Mouse (Mus musculus) regulatory T cell (primary cell): ENCODE measurements around the gene Acer1.

Experiments used
- in situ Hi-C: fragments of 300-600 bp; cut with MboI, MseI; formaldehyde crosslinking; loops from one replicate; pipeline ENCODE4 v1.15.1; 2025; ENCODE audit warnings: high pct_unique_total_duplicates

Gene Acer1

GRCm38 (mm10) chr17:56989467-56990114 is 7.7 kb upstream of the Acer1 start:
- in situ Hi-C loops, result no loop called here

GRCm38 (mm10) chr17:56988921-56989430 is 7.0 kb upstream of the Acer1 start:
- in situ Hi-C loops, result no loop called here

DNA sequence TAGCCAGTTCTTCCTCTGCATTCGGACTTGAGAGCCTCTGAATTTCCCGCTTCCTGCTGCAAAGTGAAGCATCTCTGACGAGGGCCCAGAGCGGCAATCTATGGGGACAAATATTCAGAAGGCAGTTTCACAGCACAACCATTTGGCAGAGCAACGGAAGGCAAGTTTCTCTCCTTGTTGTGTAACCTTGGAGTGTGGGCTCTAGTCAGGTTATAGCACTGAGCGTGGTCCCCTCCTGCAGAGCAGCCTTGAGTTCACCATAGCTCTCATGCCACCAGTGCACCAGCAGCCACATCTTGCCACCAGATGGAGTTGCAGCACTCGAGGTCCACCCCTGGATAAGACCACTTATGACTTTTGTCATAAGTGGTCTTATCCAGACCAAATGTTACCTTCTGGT is 6.5 kb upstream of the Acer1 start:
- in situ Hi-C loops, result no loop called here

- in situ Hi-C loops, result no loop called here
Observed at GRCm38 (mm10) chr17:56986105-56986805, 4.3 kb upstream of the Acer1 start.

DNA sequence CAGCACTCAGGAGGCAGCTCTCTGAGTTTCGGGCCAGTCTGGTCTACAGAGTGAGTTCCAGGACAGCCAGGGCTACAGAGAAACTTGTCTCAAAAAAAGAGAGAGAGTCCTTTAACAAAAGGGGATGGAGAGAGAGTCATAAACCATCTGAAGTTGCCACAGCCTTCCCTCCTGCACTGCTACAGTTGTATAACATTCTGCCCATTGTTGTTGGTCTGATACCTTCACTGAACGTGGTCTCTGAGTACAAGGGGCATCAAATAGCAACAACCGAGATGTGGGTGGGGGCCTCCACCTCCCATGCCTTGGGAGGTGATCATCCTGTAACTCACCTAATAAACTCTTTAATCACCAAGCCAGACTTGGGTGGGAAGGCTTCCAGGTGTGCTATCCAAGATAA is 3.7 kb upstream of the Acer1 start:
- in situ Hi-C loops, result no loop called here

GRCm38 (mm10) chr17:56984886-56985285 is 3.0 kb upstream of the Acer1 start:
- in situ Hi-C loops, result no loop called here

GRCm38 (mm10) chr17:56981049-56981448 is 877 bp downstream of the Acer1 start:
- in situ Hi-C loops, result no loop called here

DNA sequence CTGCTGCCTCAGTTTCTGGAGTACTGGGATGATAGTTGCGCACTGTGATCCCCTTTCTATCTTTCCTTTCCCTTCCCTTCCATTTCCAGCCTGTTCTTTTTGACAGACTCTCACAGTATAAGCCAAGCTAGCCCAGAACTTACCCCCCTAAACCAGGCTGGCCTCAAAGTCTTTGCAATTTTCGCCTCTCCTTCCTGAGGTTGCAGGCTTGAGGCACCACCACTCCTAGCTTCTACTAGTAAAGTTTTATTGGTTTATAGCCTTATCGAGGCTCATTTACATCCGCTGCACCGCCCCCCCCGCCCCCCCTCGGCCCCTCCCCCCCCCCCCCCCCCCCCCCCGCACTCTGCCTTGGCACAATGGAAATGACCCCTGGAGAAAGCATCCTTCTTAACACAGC is 2.4 kb downstream of the Acer1 start:
- in situ Hi-C loops, result no loop called here

- in situ Hi-C loops, result no loop called here
Observed at GRCm38 (mm10) chr17:56976531-56977390, 5.2 kb downstream of the Acer1 start.

- in situ Hi-C loops, result no loop called here
Observed at GRCm38 (mm10) chr17:56975391-56975790, 6.5 kb downstream of the Acer1 start.

GRCm38 (mm10) chr17:56974708-56975240 is 7.2 kb downstream of the Acer1 start:
- in situ Hi-C loops, result no loop called here

GRCm38 (mm10) chr17:56973956-56974707 is 7.8 kb downstream of the Acer1 start:
- in situ Hi-C loops, result no loop called here

GRCm38 (mm10) chr17:56970081-56970480 is 11.8 kb downstream of the Acer1 start:
- in situ Hi-C loops, result no loop called here

DNA sequence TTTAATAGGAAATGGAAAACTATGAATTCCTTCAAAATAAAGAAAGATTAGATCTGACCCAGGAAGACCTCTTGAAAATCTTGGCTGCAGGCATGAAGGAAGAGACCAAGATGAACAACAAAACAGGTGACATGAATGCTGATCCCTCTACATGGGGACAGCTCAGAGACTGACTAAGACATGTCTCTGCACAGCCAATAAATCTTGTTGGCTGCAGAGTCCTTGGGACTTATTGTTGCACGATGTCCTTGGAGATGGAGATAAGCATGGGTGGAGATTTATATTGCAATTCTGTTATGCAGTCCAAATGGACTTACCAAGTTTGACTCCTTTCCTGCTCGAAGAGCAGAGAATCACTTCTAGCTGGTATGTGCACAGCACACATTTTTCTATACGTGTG is 12.6 kb downstream of the Acer1 start:
- in situ Hi-C loops, result no loop called here

- in situ Hi-C loops, result no loop called here
Observed at GRCm38 (mm10) chr17:56963646-56964045, 18.3 kb downstream of the Acer1 start.

DNA sequence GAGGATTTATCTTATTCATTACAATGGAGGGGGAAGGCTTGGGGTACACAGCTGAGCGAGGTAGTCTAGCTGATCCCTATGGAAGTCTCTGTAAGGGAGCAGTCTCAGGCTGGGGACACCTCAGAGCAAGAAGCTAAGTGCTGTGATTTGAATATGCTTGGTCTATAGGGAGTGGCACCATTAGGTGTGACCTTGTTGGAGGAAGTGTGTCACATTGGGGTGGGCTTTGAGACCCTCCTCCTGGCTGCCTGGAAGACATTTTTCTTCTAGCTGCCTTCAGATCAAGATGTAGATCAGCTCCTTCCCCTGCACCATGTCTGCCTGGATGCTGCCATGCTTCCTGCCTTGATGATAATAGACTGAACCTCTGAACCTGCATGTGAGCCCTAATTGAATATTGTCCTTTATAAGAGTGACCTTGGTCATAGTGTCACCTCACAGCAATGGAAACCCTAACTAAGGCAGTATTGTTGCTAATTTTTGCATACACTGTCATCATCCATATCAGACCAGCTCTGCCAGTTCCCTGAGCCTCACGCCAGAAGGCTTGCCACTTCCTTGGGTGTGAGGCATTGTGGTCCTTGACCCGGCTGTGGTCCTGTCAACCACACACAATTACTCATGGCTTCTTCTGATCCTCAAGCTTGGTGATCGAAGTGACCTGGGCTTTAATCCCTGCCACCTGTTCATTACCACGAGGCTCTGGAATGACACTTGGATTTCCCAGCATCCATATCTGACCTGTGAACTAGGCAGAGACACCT is 19.1 kb downstream of the Acer1 start:
- in situ Hi-C loops, result no loop called here

DNA sequence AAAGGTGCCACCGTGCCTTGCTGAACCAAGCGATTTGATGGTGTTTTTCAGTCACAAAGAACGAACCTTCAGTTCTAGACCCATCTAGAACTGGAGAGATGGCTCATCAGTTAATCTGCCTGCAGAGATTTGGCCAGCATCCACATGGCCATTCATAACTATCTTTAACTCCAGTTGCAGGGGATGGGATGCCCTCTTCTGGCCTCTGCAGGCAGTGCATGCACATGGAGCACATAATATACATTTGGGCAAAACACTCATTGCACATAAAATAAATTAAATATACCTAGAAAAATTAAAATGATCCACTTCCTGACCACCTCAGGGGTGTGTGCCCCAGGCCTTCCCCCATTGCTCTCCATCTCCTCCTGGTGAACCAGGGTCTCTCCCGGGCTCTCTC is 20.0 kb downstream of the Acer1 start:
- in situ Hi-C loops, result no loop called here

DNA sequence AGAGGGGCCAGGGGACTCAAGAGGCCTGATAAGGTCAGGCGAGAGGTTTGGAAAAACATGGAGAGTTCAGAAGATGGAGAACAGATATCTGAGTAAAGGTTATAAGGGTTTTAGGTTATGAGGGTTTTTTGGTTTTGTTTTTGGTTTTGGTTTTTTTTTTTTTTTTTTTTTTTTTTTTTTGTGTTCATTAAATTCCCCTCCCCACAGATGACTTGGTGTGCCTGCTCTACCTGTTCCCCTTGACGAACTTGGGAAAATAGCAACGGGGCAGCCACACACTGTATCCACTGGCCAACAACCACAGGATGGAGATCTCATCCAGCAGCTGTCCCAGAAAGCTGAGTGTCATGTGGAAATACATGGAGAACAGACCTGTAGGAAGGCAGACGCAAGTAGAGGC is 23.3 kb downstream of the Acer1 start:
- in situ Hi-C loops, result no loop called here

DNA sequence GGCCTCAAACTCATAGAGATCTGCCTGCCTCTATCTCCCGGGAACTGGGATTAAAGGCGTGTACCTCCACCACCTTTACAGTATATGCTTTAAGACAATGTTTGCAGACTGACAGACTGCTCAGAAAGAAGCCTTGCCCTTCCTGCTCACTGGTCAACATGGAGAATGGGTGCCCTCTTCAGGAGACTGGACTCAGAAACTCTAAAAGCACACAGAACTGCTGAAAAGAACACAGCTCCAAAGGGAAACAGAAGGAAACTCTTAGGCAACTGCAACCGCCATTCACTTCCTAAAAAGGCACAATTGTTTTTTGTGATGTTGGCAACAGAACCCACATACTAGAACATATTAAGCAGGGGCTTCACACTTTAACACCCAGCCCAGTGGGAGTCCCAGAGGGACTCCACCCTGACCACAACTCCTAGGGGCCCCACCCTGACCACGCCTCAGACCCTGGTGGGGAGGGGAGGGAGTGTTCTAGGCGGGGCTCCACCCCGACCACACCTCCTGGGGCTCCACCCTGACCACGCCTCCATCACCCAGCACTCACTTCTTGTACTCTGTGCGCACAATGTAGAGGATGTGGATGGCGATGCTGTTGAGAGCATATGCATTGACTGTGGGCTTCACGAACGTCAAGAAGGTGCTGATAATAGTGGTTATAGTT is 24.0 kb downstream of the Acer1 start:
- in situ Hi-C loops, result no loop called here

DNA sequence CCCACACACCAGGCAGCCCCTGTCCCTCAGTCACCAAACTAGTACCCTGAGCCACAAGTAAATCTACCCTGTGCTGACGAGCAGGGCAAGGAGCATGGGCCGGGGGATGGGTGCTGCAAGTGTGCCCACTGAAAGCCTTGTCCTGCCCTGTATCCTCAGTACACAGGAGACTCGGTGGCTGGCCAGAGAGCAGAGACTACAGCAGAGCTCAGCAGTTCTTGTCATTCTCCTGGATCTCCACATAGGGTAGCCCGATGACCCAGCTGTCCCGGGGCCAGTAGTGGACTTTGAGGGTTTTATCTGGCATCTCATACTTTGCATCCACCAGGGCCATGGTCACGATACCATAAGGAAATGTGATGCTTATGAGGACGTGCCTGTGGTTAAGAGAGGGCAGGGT is 27.1 kb downstream of the Acer1 start:
- in situ Hi-C loops, result loop anchor here (5.0 kb wide), 1 partner anchor 58 kb away; no protein-coding TSS in a partner anchor
